Mouse (Mus musculus) mouse embryonic stem cell (cell line): ENCODE results near the gene Atf1.

ENCODE experiments used
- in situ Hi-C, 2 experiments: fragments of 300-500 bp; cut with MboI; formaldehyde crosslinking; loops; 1 replicate in 1 of 2; 3 replicates in 1 of 2; pipeline ENCODE4 v1.14.3; 2019 to 2020; ENCODE audit warnings: low sequenced_read_pairs in 2 of 2, low pct_unique_long_range_greater_than_20kb in 1 of 2, mixed read lengths in 1 of 2; ENCODE audit not compliant: unreplicated experiment in 1 of 2

Gene Atf1

DNA sequence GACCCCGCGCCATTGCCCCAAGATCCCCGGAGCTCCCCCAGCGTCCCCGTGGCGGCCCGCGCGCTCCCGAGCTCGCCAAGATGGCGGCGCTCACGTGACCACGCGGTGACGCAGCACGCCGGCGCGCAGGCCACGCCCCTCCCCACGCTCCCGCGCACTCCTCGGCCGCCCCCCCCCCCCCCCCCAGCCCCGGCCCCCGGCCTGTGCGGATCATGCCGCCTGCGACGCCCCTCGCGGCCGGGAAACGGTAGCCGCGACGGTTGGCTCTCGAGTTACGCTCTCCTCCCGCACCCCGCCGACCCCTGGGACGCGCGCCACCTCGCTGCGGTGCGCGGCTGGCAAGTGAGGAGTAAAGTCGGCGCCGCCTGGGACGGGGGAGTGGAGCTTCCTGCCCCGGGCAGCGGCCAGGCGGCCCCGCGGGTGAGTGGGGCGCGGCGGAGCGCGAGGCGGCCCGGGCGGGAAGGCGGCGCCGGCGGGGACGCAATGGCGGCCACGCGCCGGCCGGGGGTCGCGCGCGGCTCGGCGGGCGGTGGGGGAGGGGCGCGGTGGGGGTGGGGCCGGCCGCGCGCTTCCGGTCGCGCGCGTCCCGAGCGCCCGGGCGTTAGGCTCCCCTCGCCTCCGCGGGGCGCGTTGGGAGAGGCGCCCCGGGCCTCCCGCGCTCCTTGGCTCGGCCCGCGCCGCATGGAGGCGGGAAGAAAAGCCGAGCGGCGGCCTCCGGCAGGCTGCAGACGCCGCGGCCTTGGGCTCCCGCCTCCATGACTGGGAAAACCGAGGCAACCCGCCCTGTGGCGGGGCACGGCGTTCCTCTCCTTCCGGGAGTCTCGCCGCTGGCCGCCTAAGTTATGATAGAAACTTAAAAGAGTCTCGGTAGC lies at the start of gene Atf1:
TSS of gene Atf1 (plus strand) at position 157 of the 872 bp plus-strand sequence.
- in situ Hi-C loops: no loop called here

DNA sequence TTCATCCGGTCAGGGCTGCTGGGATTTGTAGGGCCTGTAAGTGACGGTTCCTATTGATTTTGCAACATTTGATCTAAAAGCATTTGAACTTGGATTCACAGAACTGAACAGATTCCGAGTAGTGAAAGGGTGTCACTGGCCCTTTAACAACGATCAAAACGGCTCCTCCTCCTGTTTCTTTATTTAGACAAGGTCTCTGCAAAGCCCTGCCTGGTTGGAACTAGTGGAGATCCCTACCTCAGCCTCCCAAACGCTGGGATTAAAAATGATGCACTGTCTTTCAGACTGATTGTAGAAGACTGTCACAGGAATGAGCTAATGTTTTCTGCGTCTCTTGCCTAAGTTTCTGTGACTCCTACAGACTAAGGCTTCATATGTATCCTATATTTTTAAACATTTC lies 49.1 kb upstream of the Atf1 start:
- in situ Hi-C loops: no loop called here

DNA sequence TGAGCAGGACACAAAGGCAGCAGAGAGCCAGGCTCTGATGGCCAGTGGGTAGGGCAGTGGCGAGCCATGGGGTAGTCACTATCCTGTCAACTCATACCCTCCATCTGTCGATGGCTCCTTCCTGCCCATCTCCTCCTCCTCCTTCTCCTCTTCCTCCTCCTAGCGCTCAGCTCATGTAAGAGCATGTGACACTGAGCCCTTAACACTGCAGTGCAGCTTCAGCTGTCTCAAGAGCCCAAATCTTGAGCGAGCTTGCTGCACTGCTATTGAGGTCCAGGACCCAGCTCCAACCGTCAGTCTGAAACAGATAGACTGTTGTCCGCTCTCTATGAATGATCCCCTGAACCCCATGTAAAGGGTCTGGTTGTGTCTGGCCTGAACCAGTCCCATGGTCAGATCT lies 47.9 kb upstream of the Atf1 start:
- in situ Hi-C loops: loop anchor here in 1 of 2 experiments (10.0 kb wide), 1 partner anchor 145 kb away; the partner anchor contains the start of gene Dip2b

DNA sequence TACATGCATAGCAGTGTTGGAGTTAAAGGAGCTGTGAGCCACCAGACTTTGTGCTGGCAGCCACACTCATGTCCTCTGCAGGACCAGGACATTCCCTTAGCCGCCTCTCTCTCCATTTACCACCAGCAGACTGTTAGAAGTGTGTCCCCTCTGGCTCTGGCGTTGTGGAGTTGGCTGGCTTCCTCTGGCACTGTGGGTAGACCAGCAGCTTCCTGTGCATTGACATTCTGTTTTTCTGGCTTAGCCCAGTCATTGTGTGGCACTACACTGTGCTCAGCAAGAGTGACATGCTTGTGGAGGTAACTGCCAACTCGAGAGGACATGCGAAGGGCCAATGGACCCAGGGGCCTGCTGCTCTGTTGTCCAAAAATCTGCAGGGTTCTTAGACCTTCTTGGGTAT lies 47.4 kb upstream of the Atf1 start:
- in situ Hi-C loops: loop anchor here in 1 of 2 experiments (10.0 kb wide), 1 partner anchor 145 kb away; the partner anchor contains the start of gene Dip2b

DNA sequence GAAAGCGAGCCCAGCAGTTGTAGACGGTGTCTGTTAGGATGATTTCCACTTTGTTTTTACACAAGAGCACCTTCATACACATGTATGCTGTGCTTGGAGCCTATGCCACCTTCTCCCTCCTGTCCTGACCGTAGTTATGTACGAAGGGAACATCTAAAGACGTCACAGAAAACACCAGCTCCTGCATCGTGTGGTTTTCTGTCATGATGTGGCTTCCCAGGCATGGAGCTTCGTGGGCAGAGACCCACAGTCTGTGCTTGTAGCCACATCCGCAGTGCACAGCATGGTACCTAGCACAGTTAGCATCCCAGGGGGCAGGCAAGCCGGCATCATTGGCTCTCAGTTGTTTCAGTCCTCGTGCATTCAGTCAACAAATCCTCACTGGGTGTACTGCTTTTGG lies 45.8 kb upstream of the Atf1 start:
- in situ Hi-C loops: loop anchor here in 1 of 2 experiments (10.0 kb wide), 1 partner anchor 147 kb away; the partner anchor contains the start of gene Dip2b

DNA sequence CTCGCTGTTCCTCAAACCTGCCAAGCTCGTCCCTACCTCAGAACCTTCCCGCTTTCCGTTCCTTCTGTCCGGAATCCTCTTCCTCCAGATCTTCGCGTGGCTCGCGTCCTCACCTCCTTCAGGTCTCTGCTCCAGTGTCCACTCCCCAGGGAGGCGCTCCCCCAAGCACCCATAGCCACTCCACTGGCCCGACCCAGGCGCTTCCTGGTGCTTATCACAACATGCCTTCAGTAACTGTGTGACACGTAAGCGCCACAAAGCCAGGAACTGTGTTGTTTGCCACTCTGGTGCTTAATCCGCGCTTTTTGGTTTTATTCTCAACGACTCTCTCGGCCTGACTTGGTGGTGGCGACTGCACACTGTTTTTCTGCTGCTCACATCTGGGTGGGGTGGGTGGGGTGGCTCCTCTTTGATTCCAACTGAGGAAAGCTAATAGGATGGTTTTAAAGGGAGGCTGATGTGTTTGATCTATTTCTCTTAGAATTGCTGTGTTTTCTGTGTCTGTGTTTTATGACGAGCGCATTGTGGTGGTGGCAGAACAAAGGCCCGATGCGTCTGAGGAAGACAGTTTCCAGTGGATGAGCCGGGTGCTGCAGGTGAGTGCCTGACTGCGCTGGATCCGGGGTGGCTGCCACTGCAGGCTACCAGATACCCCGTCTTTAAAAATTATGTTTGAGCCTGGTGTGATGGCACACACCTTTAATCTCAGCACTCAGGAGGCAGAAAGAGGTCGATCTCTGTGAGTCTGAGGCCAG lies 44.9 kb upstream of the Atf1 start:
- in situ Hi-C loops: loop anchor here in 1 of 2 experiments (10.0 kb wide), 1 partner anchor 148 kb away; the partner anchor contains the start of gene Dip2b

DNA sequence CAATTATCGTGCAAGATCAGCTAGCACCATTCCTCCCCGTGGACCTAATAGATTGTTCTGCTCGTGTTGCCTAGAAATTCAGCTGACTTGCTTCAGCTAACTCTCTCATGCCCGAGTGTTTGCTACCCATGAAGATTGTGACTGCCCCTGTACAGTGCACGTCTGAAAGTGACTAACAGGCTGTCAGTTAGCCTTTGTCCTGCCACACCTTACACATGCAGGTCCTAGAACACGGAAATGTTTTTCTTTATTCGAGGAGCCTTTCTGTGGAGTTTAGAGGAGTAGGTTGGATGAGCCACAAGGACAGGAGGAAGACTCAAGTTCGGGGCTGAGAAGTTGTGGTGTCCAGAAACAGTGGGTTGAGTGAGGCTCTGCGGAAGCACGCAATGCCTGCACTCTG lies 44.1 kb upstream of the Atf1 start:
- in situ Hi-C loops: loop anchor here in 1 of 2 experiments (10.0 kb wide), 1 partner anchor 149 kb away; the partner anchor contains the start of gene Dip2b

DNA sequence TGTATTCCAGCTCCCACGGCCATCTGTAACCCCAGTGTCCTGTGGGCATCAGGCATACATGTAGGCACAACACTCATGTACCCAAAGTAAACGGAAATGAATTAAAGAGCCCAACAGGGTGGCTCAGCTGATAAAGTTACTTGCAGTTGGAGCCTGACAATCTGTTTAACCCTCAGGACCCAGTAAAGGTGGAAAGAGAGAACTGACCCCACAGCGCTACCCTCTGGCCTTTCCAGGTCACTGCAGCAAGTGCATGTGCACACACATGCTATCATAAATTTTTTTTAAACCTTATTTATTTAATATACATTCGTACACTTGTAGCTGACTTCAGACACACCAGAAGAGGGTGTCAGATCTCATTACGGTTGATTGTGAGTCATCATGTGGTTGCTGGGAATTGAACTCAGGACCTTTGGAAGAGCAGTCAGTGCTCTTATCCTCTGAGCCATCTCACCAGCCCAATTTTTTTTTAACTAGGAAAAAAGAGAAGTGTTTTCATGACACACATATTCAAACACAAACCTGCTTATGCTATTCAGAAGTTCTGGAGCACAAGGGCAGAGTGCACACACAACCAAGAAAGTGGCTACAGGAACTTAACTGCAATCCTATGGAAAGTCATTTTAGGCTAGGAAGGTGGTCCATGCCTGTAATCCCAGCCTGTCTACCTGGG lies 42.7 kb upstream of the Atf1 start:
- in situ Hi-C loops: loop anchor here in 1 of 2 experiments (10.0 kb wide), 1 partner anchor 150 kb away; the partner anchor contains the start of gene Dip2b

DNA sequence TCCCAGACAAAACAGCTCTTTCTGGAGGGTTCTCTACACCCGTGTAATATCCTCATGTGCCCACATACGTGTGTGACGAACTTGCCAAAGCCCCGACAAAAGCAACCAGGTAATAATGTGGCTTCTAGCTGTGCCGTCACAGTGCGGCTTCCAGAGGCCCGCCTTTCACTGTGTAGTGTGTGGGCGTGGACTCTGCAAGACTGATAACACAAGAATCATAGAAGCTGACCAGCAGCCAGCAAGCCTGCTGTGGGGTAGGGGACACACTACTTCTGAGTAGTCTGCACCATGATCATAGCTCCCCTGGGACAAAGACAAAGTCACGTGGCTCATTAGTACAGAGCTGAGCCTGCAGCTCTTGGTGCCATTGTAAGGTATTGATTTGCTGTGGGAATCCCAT lies 41.4 kb upstream of the Atf1 start:
- in situ Hi-C loops: loop anchor here in 1 of 2 experiments (10.0 kb wide), 1 partner anchor 151 kb away; the partner anchor contains the start of gene Dip2b

DNA sequence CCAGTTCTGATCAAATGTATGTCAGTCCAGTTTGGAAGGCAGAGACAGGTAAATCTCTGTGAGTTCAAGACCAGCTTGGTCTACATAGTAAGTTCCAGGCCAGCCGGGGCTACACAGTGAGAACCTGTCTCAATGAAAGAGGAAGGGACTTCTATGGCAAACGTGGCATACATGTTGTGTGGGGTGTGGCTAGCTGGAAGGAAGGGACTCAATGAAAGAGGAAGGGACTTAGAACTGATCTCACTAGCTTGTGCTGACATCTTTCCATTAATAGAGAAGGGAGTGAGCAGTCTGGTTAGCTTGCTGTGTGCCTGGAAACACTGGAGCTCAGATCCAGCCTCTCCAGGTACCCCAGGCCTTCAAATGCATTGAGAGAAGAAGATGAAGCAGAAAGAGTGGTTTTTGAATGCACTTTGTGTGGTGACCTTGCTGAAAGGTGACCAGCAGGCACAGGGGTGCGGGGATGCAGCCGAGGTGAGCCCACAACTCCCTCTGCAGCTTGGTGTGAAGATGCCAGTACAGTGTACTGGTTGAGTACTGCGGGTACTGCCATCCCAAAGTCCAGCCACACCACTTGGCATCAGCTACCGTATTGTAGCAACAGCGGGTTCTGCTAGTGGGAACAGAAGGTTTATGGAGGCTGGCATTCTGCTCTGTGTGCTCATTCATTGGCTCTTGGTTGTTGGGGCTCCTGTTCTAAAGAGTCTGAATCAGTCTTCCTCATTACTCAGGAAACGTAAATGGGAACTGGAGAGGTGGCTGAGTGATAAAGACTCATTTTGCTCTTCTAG lies 40.5 kb upstream of the Atf1 start:
- in situ Hi-C loops: loop anchor here in 1 of 2 experiments (10.0 kb wide), 1 partner anchor 152 kb away; the partner anchor contains the start of gene Dip2b

DNA sequence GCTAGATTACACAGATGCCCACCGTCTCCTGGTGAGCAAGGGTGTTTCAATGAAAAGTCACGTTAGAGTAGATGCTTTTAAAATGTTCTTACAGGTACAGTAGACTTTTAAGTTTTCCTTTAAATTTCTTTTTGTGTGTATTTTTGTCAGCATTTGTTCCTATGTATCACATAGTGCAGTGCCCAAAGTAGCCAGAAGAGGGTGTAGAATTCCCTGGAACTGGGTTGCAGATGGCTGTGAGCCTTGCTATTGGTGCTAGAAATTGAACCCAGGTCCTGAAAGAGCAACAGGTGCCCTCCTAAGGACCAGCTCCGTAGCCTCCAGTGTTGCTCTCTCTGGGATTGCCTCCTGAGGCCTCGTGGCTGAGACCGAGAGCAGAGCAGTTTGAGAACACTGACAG lies 39.1 kb upstream of the Atf1 start:
- in situ Hi-C loops: loop anchor here in 1 of 2 experiments (10.0 kb wide), 1 partner anchor 154 kb away; the partner anchor contains the start of gene Dip2b

DNA sequence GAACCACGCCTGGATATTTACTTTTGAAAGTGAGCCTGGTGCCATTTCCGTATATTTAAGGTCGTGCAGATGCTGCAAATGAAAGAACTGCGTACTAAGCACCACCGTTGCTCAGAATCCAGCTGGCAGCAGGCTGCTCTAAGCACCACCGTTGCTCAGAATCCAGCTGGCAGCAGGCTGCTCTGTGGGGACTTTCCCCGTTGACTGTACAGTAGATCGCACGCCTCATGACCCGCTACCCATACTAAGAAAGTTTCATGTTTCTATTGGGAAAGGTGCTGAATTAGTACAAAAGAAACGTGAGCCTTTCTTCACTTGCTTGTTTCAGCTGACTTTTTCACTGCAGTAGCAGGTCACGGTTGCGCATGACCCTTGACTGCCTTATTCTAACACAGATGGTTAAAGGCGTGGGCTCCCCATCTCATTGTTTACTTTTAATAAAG lies 38.6 kb upstream of the Atf1 start:
- in situ Hi-C loops: loop anchor here in 1 of 2 experiments (10.0 kb wide), 1 partner anchor 154 kb away; the partner anchor contains the start of gene Dip2b

DNA sequence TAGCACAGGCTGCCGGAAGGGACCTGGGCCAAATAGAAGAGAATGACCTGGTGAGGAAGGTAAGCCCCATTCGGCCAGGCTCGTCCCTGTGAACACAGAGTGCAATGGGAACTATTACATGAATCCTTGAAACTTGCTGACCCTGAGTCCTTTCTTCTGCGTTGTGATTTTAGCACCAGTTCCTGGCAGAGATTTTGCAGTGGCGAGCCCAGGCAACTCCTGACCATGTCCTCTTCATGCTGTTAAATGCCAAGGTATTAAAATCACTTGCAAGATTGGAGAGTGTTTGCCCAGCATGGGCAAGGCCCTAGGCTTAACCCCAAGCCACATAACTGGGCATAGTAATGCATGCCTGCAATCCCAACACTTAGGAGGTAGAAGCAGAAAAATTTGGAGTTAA lies 37.5 kb upstream of the Atf1 start:
- in situ Hi-C loops: no loop called here

DNA sequence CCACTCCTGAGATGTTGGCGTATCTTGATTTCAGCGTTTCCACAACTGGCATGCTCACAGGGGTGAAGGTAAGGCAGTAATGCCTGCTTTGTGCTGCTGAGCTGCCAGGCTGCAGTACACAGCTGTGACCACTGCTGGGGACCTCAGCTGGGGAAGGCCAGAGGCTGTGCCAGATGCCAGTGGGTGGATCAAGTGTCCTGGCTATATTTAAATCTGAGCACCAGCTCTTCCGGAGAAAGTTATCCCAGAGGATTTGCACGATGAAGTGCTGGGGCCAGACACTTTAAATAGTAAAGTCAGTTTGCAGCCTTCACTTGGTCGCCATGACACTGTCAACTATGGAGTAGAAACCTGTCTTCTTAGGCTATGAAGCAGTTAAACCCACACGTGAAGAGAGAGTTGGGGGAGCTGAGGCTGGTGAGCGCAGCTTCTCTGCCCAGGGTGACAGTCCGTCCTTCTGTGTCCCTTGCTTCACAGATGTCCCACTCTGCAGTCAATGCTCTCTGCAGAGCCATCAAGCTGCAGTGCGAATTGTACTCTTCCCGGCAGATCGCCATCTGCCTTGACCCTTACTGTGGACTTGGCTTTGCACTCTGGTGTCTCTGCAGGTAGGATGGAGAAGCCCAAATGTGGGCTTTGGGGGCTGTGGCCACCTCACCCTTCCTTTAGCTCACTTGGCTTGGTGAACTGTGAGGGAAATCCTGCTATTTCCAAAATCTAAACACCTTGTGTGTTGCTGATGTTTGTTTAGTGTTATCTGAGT lies 28.5 kb upstream of the Atf1 start:
- in situ Hi-C loops: no loop called here

DNA sequence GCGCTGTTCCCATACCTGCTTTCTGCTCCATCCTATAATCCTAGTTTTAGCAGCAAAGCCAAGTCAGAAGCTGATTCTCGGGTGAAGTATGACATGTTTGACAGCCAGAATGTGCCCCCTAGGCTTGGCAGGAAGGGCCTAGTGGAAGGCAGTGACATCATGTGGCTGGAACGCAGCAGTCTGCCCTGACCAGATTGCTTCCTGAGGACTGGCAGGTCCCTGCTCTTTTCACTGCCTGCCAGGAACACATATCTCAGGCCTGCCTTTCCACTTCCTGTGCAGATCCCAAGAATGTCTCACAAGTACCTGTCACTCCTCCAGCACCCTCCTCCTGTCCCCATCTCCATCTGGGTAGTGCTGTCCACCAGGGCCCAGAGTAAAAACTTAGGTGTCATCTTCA lies 27.8 kb upstream of the Atf1 start:
- in situ Hi-C loops: no loop called here

DNA sequence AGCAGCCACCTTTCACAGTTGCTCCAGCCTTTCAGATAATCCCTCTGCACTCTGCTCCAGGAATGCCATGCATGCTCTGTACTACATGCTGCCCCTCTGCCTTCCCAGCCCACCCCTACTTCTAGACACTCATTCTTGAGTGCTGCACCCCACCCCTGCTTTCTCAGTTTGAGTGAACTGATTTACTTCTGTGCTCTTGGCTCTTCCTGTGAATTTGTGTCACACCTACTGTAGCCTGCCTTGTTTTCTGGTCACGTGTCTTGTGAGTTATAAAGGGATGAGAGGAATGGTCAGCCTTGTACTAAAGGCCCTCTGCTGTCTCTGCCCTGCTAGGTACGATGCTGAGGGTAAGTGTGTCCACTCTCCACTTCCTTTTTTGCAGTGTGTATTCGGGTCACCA lies 25.8 kb upstream of the Atf1 start:
- in situ Hi-C loops: no loop called here
